Comparison of ENCODE assay signal across 8 mouse cellular contexts in the genomic region with DNA sequence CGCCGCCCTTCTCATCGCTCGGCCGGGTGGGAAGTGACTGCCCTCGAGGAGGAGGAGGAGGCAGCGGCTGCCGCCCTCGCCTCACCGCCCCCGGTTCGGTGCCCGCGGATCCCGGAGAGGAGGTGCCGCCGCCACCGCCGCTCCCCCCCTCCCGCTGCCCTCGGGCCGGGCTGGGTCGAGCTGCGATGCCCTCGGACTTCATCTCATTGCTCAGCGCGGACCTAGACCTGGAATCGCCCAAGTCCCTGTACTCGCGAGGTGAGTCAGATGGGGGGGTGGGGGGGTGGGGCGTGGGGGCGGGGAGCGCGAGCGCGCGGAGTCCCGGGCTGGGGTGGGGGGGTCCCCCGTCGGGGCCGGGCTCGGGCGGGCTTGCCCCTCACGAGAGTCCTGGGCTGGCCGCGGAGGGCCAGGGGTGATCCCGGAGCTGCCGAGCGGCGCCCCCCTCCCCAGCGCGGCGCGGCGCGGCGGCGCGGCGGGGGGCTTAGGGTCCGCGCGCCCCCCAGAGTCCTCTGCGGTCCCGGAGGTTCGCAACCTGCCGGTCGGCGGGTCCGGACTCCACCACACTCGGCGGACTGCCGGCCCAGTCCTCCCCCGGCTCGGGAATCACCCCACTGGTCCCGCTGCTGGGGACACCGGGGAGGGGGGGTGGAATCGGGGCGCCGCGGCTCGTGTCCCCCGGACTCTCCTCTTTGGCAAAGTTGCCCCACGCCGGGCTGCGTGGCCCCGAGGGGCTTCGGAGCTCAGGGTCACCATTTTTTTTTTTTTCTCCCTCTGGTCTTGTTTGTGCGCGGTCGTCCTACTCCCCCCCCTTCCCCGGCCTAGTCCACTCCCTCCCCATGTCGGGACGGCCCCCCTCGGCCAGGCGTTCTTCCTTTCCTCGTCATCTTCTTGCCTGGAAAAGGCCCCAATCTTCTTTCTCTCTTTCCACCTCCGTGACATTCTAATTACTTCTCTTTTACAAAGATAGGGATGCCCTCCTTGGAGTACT. TPM values are rescaled to one million over a fixed set of nuclear protein-coding genes. Genes with fewer than 3 reads are reported as not detected.
DNase-seq lines count a peak whose midpoint lies in the region; ATAC-seq and TF ChIP-seq lines count a peak whose summit lies in the region.

No protein-coding gene starts in this region.

- H3K79me2 ChIP-seq in heart, adult 2 months (replicated peaks; ENCODE audit: control insufficient read depth, insufficient read depth, low read length), result peaks cover 2% of the 10 kb centered on the region; the same call in 1 of the 2 replicates

- no peaks in the 10 kb centered on the region for H3K27me3 ChIP-seq in embryonic facial prominence, embryonic 12.5 days
- no peaks in the 10 kb centered on the region for H3K27me3 ChIP-seq in heart, adult 2 months (ENCODE audit: control insufficient read depth, insufficient read depth, low read length)
- H3K27me3 ChIP-seq in limb, embryonic 13.5 days, result no peaks in the 10 kb centered on the region
- no peaks in the 10 kb centered on the region for H3K27me3 ChIP-seq in midbrain, postnatal 0 days (ENCODE audit: insufficient read depth, low read length)
- no peaks in the 10 kb centered on the region for H3K27me3 ChIP-seq in splenic B cell, adult 2 months (ENCODE audit: control insufficient read depth, insufficient read depth, low read length, poor library complexity, severe bottlenecking)

- H3K4me1 ChIP-seq in embryonic facial prominence, embryonic 12.5 days, result peaks cover 4% of the 10 kb centered on the region; the same call in 1 of the 2 replicates
- H3K4me1 ChIP-seq in heart, adult 2 months (ENCODE audit: control insufficient read depth, insufficient read depth, low read length), result peaks cover 1% of the 10 kb centered on the region
- peaks cover 24% of the 10 kb centered on the region for H3K4me1 ChIP-seq in limb, embryonic 13.5 days
- no peaks in the 10 kb centered on the region for H3K4me1 ChIP-seq in midbrain, postnatal 0 days (ENCODE audit: insufficient read depth, low read length)

- no peaks in the 10 kb centered on the region for H3K36me3 ChIP-seq in embryonic facial prominence, embryonic 12.5 days
- H3K36me3 ChIP-seq in heart, adult 2 months (ENCODE audit: control insufficient read depth, insufficient read depth, low read length), result peaks cover 12% of the 10 kb centered on the region; the same call in 1 of the 2 replicates
- H3K36me3 ChIP-seq in limb, embryonic 13.5 days, result no peaks in the 10 kb centered on the region; the same call in 1 of the 2 replicates
- no peaks in the 10 kb centered on the region for H3K36me3 ChIP-seq in midbrain, postnatal 0 days (ENCODE audit: insufficient read depth, low read length)
- H3K36me3 ChIP-seq in splenic B cell, adult 2 months (ENCODE audit: control insufficient read depth, insufficient read depth, low read length, poor library complexity, severe bottlenecking), result no peaks in the 10 kb centered on the region

- TF ChIP-seq EP300 in heart, adult 2 months (IDR thresholded peaks at IDR 0.05; ENCODE audit: insufficient read depth, low read depth, low read length), result no peak

- TF ChIP-seq POLR2A in heart, adult 2 months (IDR thresholded peaks at IDR 0.05; ENCODE audit: insufficient read depth, low read depth, low read length), result no peak

- H3K27ac ChIP-seq in embryonic facial prominence, embryonic 12.5 days, result peak overlapping the region; percentile 97
- H3K27ac ChIP-seq in heart, adult 2 months, result peak overlapping the region; percentile 97
- peak overlapping the region; percentile 95 for H3K27ac ChIP-seq in limb, embryonic 13.5 days
- H3K27ac ChIP-seq in midbrain, postnatal 0 days (ENCODE audit: low read depth, low read length), result peak overlapping the region; percentile 92

- 1% methylated on average over 55 of the region's 98 CpGs for WGBS in embryonic facial prominence, embryonic 12.5 days
- 1% methylated on average over 72 of the region's 98 CpGs for WGBS in heart, adult 2 months
- WGBS in limb, embryonic 13.5 days, result under 1% methylated on average over 65 of the region's 98 CpGs
- WGBS in midbrain, postnatal 0 days, result under 1% methylated on average over 42 of the region's 98 CpGs

- H3K9me3 ChIP-seq in embryonic facial prominence, embryonic 12.5 days, result no peaks in the 10 kb centered on the region
- no peaks in the 10 kb centered on the region for H3K9me3 ChIP-seq in limb, embryonic 13.5 days
- no peaks in the 10 kb centered on the region for H3K9me3 ChIP-seq in midbrain, postnatal 0 days (ENCODE audit: low read length)

- H3K4me2 ChIP-seq in embryonic facial prominence, embryonic 12.5 days (replicated peaks), result peak overlapping the region; percentile 77
- H3K4me2 ChIP-seq in limb, embryonic 13.5 days (replicated peaks), result peak overlapping the region; percentile 71
- H3K4me2 ChIP-seq in midbrain, postnatal 0 days (ENCODE audit: low read depth, low read length, poor library complexity, severe bottlenecking), result peak overlapping the region; percentile 71

- H3K4me3 ChIP-seq in embryonic facial prominence, embryonic 12.5 days, result peak overlapping the region; percentile 95
- peak overlapping the region; percentile 97 for H3K4me3 ChIP-seq in heart, adult 2 months
- peak overlapping the region; percentile 97 for H3K4me3 ChIP-seq in limb, embryonic 13.5 days
- H3K4me3 ChIP-seq in midbrain, postnatal 0 days (ENCODE audit: low read depth, low read length), result peak overlapping the region; percentile 97

- ATAC-seq in embryonic facial prominence, embryonic 12.5 days (ENCODE audit: insufficient number of reproducible peaks, insufficient read depth, low FRiP score, low TSS enrichment), result peak; percentile 58
- ATAC-seq in limb, embryonic 13.5 days (ENCODE audit: low FRiP score, low read depth), result peak; percentile 48
- peak; percentile 57 for ATAC-seq in midbrain, postnatal 0 days (ENCODE audit: low FRiP score)

- peak overlapping the region; percentile 97 for H3K9ac ChIP-seq in embryonic facial prominence, embryonic 12.5 days
- H3K9ac ChIP-seq in heart, adult 2 months (ENCODE audit: low read depth, low read length), result peak overlapping the region; percentile 97
- peak overlapping the region; percentile 97 for H3K9ac ChIP-seq in limb, embryonic 13.5 days
- peak overlapping the region; percentile 88 for H3K9ac ChIP-seq in midbrain, postnatal 0 days (replicated peaks; ENCODE audit: low read length, poor library complexity, severe bottlenecking)

- intact Hi-C loops in heart, adult 2 months (cut with DNase I), result loop anchor here (2.0 to 10.0 kb wide), 3 partner anchors 42 to 179 kb away; no protein-coding TSS in a partner anchor

- TF ChIP-seq CTCF in heart, adult 2 months (IDR thresholded peaks at IDR 0.05), result no peak
- no peak for TF ChIP-seq CTCF in midbrain, postnatal 0 days (IDR thresholded peaks at IDR 0.05)

- DNase-seq in 3134 (ENCODE audit: extremely low read depth, insufficient read length, low spot score), result peak; percentile 75
- peak; percentile 83 for DNase-seq in adrenal gland, postnatal 14 days
- peak; percentile 79 to 80 for DNase-seq in heart, adult 2 months
- DNase-seq in kidney, adult 8-10 months, result peak; percentile 34 to 52
- peak; percentile 22 for DNase-seq in midbrain, postnatal 0 days (ENCODE audit: low spot score)
- peak; percentile 34 for DNase-seq in splenic B cell, adult 2 months (ENCODE audit: low read depth, low spot score)

RNA-seq across cellular contexts. Expression of a gene that starts 0.7 kb away (rescaled TPM):
- total RNA-seq in adrenal gland, postnatal 14 days (2021), result 108 and 110 TPM in 2 replicates
- polyA plus RNA-seq in embryonic facial prominence, embryonic 12.5 days (2016; fragmentation: Nextera tagmentation; extraction: Ambion mirVana), result 21.7 and 23.5 TPM in 2 replicates
- 10 to 100 TPM; 22.5 to 25.0 TPM for total RNA-seq in heart, adult 2 months (2021)
- 12.5 and 25.4 TPM in 2 replicates for polyA plus RNA-seq in heart, adult 2 months (2012; rRNA removed)
- polyA plus RNA-seq in limb, embryonic 13.5 days (2015; fragmentation: Nextera tagmentation; extraction: Ambion mirVana), result 21.4 and 22.5 TPM in 2 replicates
- 20.3 and 37.1 TPM in 2 replicates for total RNA-seq in midbrain, postnatal 0 days (2014; rRNA removed)
- 3.7 and 6.8 TPM in 2 replicates for polyA plus RNA-seq in midbrain, postnatal 0 days (2015; fragmentation: Nextera tagmentation; extraction: Ambion mirVana)

Comparison
In these comparisons a context has a peak if more than half of its experiments do, and no peak if none do; other contexts are left out.
1. Peak in every context shown above with its lines: DNase-seq, ATAC-seq, H3K4me3 ChIP-seq and H3K27ac ChIP-seq.
2. DNase-seq: peak in every context shown above with its lines; median percentile 83 in adrenal gland, postnatal 14 days; 80 in heart, adult 2 months; 75 in 3134; 43 in kidney, adult 8-10 months; 34 in splenic B cell, adult 2 months; 22 in midbrain, postnatal 0 days.